Mouse (Mus musculus) limb, embryonic 11.5 days (tissue): ENCODE measurements around the gene Rufy2. TPM values are rescaled to one million over a fixed set of nuclear protein-coding genes. Genes with fewer than 3 reads are reported as not detected.

Experiments used
- ATAC-seq: fragments of 200-750 bp; cut with Nextera tagmentation; 2 replicates; pipeline ENCODE4 v1.8.0; 2017; ENCODE audit warnings: low read depth; ENCODE audit not compliant: insufficient number of reproducible peaks, low FRiP score, low TSS enrichment
- DNase-seq: peaks from one replicate; pipeline ENCODE4 v3.0.0-alpha.2; 2015; ENCODE audit warnings: low spot score
- H3K27ac ChIP-seq: fragments of 300-500 bp; sonication (generic); replicated peaks from 2 replicates; pipeline ENCODE4 v1.5.1; 2014; ENCODE audit warnings: low read depth, mild to moderate bottlenecking, low read length
- H3K27me3 ChIP-seq: fragments of 300-500 bp; sonication (generic); 2 replicates; pipeline ENCODE4 v1.6.1; 2014; ENCODE audit warnings: mild to moderate bottlenecking, low read length, mixed read lengths; ENCODE audit not compliant: control insufficient read depth, insufficient read depth
- H3K36me3 ChIP-seq: fragments of 300-500 bp; sonication (generic); 2 replicates; pipeline ENCODE4 v1.6.1; 2014; ENCODE audit warnings: mild to moderate bottlenecking, low read length, moderate library complexity, mixed read lengths; ENCODE audit not compliant: control insufficient read depth, insufficient read depth
- H3K4me1 ChIP-seq: fragments of 300-500 bp; sonication (generic); 2 replicates; pipeline ENCODE4 v1.6.1; 2014; ENCODE audit warnings: low read length, mixed read lengths; ENCODE audit not compliant: control insufficient read depth, insufficient read depth
- H3K4me2 ChIP-seq: fragments of 300-500 bp; sonication (generic); 2 replicates; pipeline ENCODE4 v1.6.1; 2014; ENCODE audit warnings: low read depth, mild to moderate bottlenecking, moderate library complexity; ENCODE audit not compliant: severe bottlenecking
- H3K4me3 ChIP-seq: fragments of 300-500 bp; sonication (generic); 2 replicates; pipeline ENCODE4 v1.5.1; 2014; ENCODE audit warnings: low read depth, low read length
- H3K9ac ChIP-seq: fragments of 300-500 bp; sonication (generic); 2 replicates; pipeline ENCODE4 v1.6.1; 2014; ENCODE audit warnings: mild to moderate bottlenecking, low read length
- H3K9me3 ChIP-seq: fragments of 300-500 bp; sonication (generic); 2 replicates; pipeline ENCODE4 v1.6.1; 2016; ENCODE audit warnings: low read length; ENCODE audit not compliant: control insufficient read depth
- WGBS: fragments of 180-500 bp; shearing (Covaris S2); extraction: QIAGEN DNeasy Blood & Tissue Kit; methylation state at CpG from one replicate; pipeline ENCODE4 v1.1.7; 2014; 5-methylcytosine and 5-hydroxymethylcytosine counted together
- polyA plus RNA-seq: library from polyadenylated mRNA; unstranded; fragments of >200 nt; fragmentation: Nextera tagmentation; extraction: Ambion mirVana; gene quantifications from 2 replicates; pipeline ENCODE4 v1.2.1, GENCODE M21; 2014

Rufy2 gene
- polyA plus RNA-seq, 1 experiment from 2014 or later: 20.5 TPM

DNA sequence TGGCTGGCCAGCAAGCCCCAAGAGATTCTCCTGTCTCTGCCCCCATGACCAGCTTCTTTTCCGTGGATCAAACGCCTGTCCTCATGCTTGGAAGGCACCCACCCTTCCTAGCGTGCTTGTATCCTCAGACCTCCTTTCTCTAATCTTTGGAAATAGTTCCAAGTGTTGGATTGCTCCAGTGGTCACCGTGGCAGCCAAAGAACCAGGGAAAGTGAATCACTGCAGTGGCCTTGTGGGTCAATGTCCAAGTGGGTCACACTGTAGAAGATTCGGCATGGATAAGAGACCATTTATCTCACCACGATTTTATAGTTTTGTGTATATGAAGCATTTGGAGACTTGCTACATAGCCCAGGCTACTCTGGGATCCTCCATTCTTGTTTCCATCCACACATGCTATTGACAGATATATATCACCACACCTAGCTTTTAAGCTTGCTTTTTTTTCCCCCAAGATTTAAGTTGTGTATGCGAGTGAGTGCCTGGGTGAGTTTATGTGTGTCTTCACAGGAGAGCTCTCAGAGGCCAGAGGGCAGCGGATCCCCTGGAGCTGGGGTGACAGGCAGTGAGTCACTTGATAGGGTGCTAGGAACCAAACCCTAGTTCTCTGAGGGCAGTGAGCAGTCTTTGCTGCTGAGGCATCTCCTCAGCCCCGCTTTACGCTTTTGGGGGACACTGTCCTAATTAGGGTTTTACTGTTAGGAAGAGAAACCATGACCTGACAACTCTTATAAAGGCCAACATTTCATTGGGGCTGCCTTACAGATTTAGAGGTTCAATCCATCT is 47.5 kb downstream of the Rufy2 start:
- ATAC-seq: no peak
- no peaks in the 10 kb centered on the region for H3K9me3 ChIP-seq
- DNase-seq: no peak
- WGBS: 86% methylated on average over 10 of the region's 10 CpGs
- no peak overlapping the region for H3K9ac ChIP-seq
- no peaks in the 10 kb centered on the region for H3K36me3 ChIP-seq
- H3K4me2 ChIP-seq: no peak overlapping the region
- no peak overlapping the region for H3K27ac ChIP-seq
- H3K4me3 ChIP-seq: no peak overlapping the region
- peaks cover 5% of the 10 kb centered on the region for H3K4me1 ChIP-seq
- H3K27me3 ChIP-seq: no peaks in the 10 kb centered on the region

DNA sequence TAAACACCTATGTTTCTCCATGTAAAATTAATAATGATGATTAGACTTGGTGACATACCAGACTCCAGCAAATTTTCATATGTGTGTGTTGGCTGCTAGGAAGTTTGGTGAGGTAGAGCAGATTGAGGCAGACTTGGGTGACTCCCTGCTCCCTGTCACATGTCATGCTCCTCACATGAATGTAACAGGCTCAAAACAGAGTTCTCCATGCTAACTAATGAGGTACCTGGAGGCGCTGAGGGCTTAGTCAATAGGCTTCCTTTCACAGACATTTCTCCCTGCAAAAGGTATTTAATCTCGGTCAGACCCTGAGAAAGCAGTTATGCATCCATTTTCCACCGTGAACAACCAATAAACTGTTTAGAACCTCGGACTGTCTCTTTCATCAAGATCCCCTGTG is 48.4 kb downstream of the Rufy2 start:
- ATAC-seq (no peak), DNase-seq (no peak)
- H3K36me3 ChIP-seq: no peaks in the 10 kb centered on the region
- no peak overlapping the region for H3K27ac ChIP-seq
- 76% methylated on average over 4 of the region's 4 CpGs for WGBS
- H3K9me3 ChIP-seq: no peaks in the 10 kb centered on the region
- no peak overlapping the region for H3K4me3 ChIP-seq
- H3K4me2 ChIP-seq: no peak overlapping the region
- no peak overlapping the region for H3K9ac ChIP-seq
- H3K4me1 ChIP-seq: peaks cover 5% of the 10 kb centered on the region
- no peaks in the 10 kb centered on the region for H3K27me3 ChIP-seq

DNA sequence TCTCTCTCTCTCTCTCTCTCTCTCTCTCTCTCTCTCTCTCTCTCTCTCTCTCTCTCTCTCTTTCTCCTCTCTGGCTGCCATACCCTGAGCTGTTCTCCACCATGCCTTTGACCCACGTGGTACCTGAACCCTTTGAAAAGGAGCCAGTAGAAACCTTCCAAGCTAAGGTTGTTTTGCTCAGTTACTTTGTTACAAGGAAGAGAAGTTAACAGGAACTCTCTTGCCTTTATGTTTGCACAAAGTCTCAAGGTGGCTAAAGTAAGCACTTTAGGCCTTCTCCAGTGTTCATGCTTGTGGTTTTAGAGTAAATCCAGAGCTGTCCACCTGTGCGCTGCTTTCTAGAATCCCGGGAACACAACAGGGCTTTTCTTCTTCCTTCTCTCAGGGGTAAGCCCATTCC is 52.2 kb downstream of the Rufy2 start:
- no peak overlapping the region for H3K4me2 ChIP-seq
- ATAC-seq (no peak), DNase-seq (no peak)
- no peak overlapping the region for H3K9ac ChIP-seq
- H3K27ac ChIP-seq: no peak overlapping the region
- no peaks in the 10 kb centered on the region for H3K9me3 ChIP-seq
- H3K36me3 ChIP-seq: no peaks in the 10 kb centered on the region
- no peaks in the 10 kb centered on the region for H3K27me3 ChIP-seq
- H3K4me3 ChIP-seq: no peak overlapping the region
- 83% methylated on average over 3 of the region's 3 CpGs for WGBS
- no peaks in the 10 kb centered on the region for H3K4me1 ChIP-seq

DNA sequence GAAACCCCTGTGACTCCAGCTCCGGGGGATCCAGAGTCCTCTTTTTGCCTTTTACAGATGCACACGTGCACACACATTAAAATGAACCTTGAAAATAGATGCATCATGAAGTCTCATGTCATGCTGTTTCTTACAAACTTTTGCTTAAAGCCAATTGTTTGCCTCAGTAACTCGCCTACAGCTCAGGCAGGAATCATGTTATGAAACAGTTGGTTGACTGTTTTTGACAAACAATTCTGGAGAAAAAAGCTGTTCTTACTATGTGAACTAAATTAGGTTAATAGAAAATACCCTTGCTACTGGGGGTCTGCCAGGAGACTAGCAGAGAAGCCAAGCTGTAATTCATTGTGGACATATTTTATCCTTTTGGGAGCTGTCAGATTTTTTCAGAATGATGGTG is 52.9 kb downstream of the Rufy2 start:
- Histone ChIP-seq H3K27ac (no peak overlapping the region), H3K9me3 (no peaks in the 10 kb centered on the region), H3K4me3 (no peak overlapping the region), H3K27me3 (no peaks in the 10 kb centered on the region), H3K4me2 (no peak overlapping the region), H3K4me1 (no peaks in the 10 kb centered on the region), H3K9ac (no peak overlapping the region), H3K36me3 (no peaks in the 10 kb centered on the region)
- 77% methylated on average over 3 of the region's 3 CpGs for WGBS
- ATAC-seq (no peak), DNase-seq (no peak)

DNA sequence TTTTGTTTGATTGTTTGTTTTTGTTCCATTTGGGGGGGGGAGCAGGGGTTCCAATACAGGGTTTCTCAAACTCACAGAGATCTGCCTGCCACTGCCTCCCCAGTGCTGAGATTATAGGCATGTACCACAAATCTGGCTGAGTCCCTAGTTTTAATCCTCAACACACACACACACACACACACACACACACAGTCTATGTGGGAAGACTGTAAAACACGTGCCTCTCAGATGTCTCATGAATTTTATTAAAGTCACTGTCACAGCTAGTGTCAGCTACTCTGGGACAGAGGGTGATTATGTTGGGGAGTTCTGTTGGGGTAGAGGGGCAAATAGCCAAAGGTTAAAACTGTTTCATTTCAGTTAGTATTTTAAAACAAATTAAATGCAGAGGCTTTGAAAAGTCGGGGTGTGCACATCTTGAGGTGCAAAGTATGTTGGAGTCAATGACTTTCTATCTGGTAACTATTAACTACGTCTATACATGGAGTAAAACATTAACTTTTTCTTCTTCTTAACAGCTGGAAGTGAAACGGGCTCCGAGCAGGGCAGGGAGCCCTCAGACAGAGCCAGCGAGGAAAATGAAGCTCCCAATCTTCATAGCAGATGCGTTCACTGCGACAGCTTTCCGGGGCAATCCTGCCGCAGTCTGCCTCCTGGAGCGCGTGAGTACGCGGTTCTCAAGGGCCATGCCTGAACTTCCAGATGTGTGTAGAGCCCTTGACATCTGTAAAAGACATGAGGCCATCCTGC is 58.7 kb downstream of the Rufy2 start:
- ATAC-seq (no peak), DNase-seq (no peak)
- Histone ChIP-seq H3K27ac (no peak overlapping the region), H3K9me3 (no peaks in the 10 kb centered on the region), H3K36me3 (no peaks in the 10 kb centered on the region), H3K9ac (no peak overlapping the region), H3K4me1 (no peaks in the 10 kb centered on the region), H3K4me3 (no peak overlapping the region), H3K27me3 (no peaks in the 10 kb centered on the region), H3K4me2 (no peak overlapping the region)
- WGBS: 81% methylated on average over 14 of the region's 14 CpGs

DNA sequence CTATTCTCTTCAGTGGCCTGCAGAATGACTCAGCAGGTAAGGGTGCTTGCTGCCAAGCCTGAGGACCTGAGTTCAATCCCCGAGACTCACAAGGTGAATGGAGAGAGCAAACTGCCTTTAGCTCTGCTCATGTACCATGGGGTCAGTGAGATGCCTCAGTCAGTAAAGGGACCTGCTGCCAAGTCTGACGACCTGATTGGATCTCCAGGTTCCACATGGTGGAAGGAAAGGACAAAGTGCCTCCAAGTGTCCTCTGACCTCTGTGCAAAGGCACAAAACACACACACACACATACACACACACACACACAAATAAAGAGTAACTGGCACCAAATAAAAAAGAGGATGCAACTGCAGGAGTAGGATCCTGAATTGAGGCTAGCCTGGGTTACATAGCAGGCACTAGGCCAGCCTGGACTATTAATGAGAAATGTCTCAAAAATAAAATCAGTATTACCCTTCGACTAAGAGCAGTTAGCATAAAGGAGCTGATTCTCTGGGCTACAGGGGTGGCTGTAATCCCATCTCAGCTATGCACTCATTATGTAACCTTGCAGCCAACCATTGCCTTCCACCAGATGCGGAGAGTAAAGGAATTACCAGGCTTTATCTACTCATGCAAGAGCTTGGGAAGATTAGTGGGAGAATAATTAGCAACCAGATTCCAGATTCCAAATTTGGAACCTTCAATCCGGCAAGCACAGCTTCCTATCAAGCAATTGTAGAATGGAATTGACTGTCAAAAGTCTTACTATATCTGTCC is 60.0 kb downstream of the Rufy2 start:
- no peak for DNase-seq
- no peak overlapping the region for H3K27ac ChIP-seq
- H3K9ac ChIP-seq: no peak overlapping the region
- H3K27me3 ChIP-seq: no peaks in the 10 kb centered on the region
- H3K4me3 ChIP-seq: no peak overlapping the region
- 79% methylated on average over 5 of the region's 5 CpGs for WGBS
- H3K4me1 ChIP-seq: no peaks in the 10 kb centered on the region
- H3K9me3 ChIP-seq: no peaks in the 10 kb centered on the region
- H3K36me3 ChIP-seq: no peaks in the 10 kb centered on the region
- H3K4me2 ChIP-seq: no peak overlapping the region
- no peak for ATAC-seq

DNA sequence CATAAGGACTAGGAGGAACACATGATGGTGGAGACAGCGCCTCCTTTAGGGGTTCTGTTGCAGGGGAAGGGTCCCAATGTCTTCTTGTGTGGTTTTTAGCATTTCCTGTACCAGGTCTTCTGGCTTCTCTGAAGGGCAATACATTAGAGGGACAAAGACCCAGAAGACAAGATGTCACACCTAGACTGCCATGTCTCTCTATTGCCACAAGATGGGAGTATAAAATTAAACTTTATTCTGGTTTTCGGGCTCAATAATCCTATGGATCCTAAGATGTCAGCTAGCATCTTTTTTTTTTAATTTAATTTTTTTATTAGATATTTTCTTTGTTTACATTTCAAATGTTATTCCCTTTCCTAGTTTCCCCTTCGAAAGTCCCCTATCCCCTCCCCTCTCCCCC is 63.1 kb downstream of the Rufy2 start:
- H3K9ac ChIP-seq: no peak overlapping the region
- no peak for ATAC-seq
- H3K9me3 ChIP-seq: no peaks in the 10 kb centered on the region
- DNase-seq: no peak
- no peaks in the 10 kb centered on the region for H3K27me3 ChIP-seq
- no peaks in the 10 kb centered on the region for H3K36me3 ChIP-seq
- H3K4me2 ChIP-seq: no peak overlapping the region
- H3K4me3 ChIP-seq: no peak overlapping the region
- 72% methylated on average over 3 of the region's 3 CpGs for WGBS
- no peak overlapping the region for H3K27ac ChIP-seq
- no peaks in the 10 kb centered on the region for H3K4me1 ChIP-seq

DNA sequence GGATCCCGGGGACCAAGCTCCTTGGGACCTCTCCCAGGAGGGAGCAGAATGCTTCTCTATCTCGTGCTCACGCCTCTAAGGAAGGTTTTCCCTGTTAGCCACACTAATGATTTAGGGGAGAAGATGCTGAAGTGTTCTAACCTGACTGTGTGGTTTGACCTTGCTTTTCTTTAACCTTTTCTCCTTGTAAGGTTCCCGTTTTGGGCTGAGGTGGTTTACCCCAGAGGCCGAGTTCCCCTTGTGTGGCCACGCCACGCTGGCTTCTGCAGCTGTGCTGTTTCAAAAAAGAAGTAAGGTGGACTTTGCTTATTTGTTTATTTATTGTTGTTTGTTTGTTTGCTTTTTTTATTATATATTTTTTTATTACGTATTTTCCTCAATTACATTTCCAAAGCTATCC is 67.7 kb downstream of the Rufy2 start:
- Histone ChIP-seq H3K4me1 (no peaks in the 10 kb centered on the region), H3K27ac (no peak overlapping the region), H3K4me2 (no peak overlapping the region), H3K27me3 (no peaks in the 10 kb centered on the region), H3K4me3 (no peak overlapping the region), H3K9me3 (no peaks in the 10 kb centered on the region), H3K36me3 (no peaks in the 10 kb centered on the region), H3K9ac (no peak overlapping the region)
- no peak for ATAC-seq
- WGBS: 91% methylated on average over 8 of the region's 8 CpGs
- no peak for DNase-seq
